Mouse (Mus musculus) bone marrow macrophage, adult 2 months (primary cell): Measurements from ENCODE around the gene Med26. TPM values are rescaled to one million over a fixed set of nuclear protein-coding genes. Genes with fewer than 3 reads are reported as not detected.

ENCODE experiments used
- H3K27ac ChIP-seq: 2 replicates; pipeline ENCODE4 v1.5.1; 2012; ENCODE audit warnings: low read depth, low read length; ENCODE audit not compliant: insufficient read depth
- H3K4me1 ChIP-seq: 2 replicates; pipeline ENCODE4 v1.6.1; 2012; ENCODE audit warnings: low read length; ENCODE audit not compliant: control insufficient read depth, insufficient read depth
- H3K4me3 ChIP-seq: 2 replicates; pipeline ENCODE4 v1.5.1; 2012; ENCODE audit warnings: mild to moderate bottlenecking, low read length, moderate library complexity; ENCODE audit not compliant: insufficient read depth
- CTCF ChIP-seq: IDR thresholded peaks from 2 replicates; pipeline ENCODE4 v1.5.1; 2012; ENCODE audit warnings: low read depth, mild to moderate bottlenecking, low read length, moderate library complexity
- POLR2A ChIP-seq: IDR thresholded peaks from 2 replicates; pipeline ENCODE4 v1.6.1; 2012; ENCODE audit warnings: mild to moderate bottlenecking, low read depth, low read length, borderline replicate concordance
- polyA plus RNA-seq: library from polyadenylated mRNA; stranded (reverse); fragments of >200 nt; gene quantifications from 2 replicates; pipeline ENCODE4 v1.2.4, GENCODE M21; 2012; ENCODE audit not compliant: missing spikeins, insufficient read depth, insufficient read length

Gene Med26
- polyA plus RNA-seq, 1 experiment = 7.8 TPM

DNA sequence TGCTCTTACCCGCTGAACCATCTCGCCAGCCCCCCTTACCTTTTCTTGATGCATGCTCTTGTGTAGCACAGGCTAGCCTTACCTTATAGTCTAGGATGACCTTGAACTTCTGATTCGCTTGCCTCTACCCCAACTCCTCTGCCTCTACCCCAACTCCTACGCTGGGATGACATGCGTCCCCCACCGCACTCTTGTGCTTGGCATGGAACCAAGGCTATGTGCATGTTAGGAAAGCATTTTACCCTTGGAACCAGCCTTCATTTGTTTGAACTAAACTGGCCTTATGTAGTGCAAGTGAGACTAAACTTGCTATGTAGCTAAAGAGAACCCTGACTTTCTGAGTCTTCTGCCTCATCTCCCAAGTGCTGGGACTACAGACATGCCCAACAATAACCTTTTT, 27.8 kb upstream of the Med26 start:
- H3K4me1 ChIP-seq = peaks cover 3% of the 10 kb centered on the region; the same call in 1 of the 2 replicates
- no peak overlapping the region for H3K27ac ChIP-seq
- no peak for TF ChIP-seq CTCF
- no peak for TF ChIP-seq POLR2A
- no peak overlapping the region for H3K4me3 ChIP-seq

DNA sequence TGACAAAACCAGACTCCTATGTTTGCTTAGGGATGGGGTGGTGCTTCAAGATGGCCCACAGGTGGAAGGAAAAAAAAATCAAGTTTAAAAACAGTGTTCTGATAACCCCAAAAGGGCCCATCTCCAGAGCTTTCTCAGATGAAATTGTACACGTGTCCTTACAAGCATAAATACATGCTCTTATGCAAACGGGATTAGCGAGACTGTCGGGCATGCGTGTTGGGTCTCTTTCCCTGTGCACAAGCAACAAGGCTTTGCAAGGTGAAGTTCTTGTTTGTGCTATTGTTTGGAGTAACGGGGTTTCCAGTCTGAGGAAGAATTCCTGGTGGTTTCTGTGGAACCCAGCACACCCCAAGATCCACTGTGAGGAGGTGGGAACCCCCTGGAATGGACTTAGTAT, 25.4 kb upstream of the Med26 start:
- no peak overlapping the region for H3K4me3 ChIP-seq
- TF ChIP-seq CTCF (no peak), POLR2A (no peak)
- H3K27ac ChIP-seq = no peak overlapping the region
- peaks cover 8% of the 10 kb centered on the region for H3K4me1 ChIP-seq

DNA sequence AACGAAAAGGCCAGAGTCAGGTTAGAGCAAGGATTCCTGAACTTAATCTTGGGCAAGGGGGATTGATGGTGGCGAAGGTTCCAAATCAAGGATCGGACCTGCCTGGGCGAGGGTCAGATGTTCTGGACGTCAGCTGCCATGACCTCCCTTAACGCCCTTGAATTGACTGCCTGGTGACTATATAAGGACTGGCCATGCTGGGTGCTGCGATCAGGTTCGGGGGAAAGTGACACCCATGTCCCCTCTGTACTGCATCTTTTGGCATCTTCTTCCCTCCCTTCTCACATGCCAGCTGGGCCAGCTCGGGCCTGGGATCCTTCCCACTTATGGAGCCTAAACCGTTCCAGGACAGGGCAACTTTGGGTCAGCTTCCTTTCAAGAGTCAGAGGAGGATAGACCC, 24.4 kb upstream of the Med26 start:
- Histone ChIP-seq H3K4me1 (peaks cover 8% of the 10 kb centered on the region), H3K4me3 (peak overlapping the region; percentile 79), H3K27ac (no peak overlapping the region)
- TF ChIP-seq CTCF (no peak), POLR2A (no peak)

DNA sequence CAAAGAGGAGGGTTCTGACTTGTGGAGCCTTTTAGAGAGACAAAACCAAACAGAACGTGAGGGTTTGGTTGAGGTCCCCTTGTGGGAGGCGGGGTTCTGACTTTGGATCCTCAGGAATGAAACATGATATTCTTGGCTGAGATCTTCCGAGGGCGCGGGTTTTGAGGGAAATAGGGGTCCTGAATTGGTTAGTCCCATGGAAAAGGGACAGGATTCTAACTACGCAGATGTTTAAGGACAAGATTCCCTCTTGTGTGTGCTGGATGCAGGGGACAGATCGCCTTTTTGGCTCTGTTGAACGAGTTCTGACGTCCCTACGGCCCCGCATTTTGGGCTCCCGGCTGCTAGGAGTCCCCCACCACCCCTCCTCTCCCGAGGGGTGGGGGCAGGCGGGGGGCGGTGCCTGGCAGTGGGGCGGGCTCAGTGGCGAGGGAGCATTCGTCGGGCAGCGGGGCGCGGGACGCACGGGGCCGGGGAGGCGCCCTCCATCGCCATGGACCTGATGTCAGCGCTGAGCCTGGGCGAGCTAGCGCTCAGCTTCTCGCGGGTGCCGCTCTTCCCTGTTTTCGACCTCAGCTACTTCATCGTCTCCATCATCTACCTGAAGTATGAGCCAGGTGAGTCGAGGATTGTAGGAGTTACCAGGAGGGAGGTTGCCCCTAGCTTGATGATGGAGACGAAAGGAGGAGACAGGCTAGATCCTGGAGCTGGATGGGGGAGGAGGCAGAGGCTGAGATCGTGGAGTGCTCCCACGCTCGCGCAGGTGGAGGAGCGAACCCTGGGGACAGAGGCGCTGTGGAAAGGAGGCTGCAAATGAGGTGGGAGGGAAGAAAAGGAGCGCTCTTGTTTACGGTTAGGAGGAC, 23.8 kb upstream of the Med26 start, which contains the start of gene Tmem38a:
Gene Tmem38a, plus strand, starts transcription at position 445 of the 863 bp plus-strand sequence.
- TF ChIP-seq POLR2A (no peak), CTCF (no peak)
- H3K4me3 ChIP-seq = peak within 1 kb of the TSS; percentile 79
- peak within 1 kb of the TSS; percentile 81 for H3K27ac ChIP-seq

DNA sequence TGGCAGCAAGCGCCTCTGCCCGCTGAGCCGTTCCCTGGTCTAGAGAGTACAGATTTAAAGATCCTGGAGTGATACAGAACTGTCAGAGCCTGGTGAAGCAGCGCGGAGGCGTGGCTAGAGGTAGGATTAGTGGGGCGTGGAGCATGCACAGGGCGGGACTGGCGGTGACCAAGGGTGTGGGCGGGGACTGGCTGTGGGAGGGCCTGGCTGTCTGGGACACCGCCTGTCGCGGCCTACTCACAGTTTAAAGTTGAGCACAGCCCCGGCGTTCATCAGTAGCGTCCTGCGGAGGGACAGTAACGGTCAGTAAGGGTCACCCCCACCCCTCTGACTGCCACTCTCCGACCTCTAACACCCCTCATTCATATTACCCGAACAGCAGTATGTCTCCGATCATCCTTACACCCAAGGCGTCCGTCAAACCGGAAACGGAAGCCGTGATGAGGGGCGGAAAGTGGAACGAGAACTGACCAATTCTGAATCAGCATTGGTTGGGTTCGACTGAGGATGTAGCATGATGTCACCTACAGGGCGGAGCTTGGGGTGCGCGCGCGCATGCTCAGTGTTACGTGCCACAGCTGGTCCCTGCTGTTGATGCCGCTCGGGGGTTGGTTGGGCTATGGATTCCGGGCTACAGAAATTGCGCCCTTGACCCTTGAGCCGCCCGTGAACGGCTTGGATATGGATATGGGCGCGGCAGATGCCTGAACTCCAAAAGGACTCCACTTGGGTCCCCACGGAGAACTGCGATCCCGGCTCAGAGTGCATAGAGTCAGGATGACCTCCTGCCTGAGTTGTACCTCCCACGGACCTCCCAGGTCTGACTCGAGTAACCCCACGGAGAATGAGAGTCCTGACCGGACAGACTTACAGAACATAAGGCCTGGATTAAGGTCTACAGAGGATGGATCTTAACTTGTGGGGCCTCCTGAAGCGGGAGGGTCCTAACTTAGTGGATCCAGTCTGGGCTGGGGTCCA, 22.9 kb upstream of the Med26 start, which contains the start of gene Smim7:
Gene Smim7, minus strand, starts transcription at position 456 of the 978 bp plus-strand sequence.
- no peak for TF ChIP-seq CTCF
- TF ChIP-seq POLR2A = 0 out of 2 replicates have a peak, but pooled peaks have one; percentile 2
- Histone ChIP-seq H3K27ac (peak within 1 kb of the TSS; percentile 81), H3K4me3 (peak within 1 kb of the TSS; percentile 79), H3K4me1 (peaks cover 8% of the 10 kb centered on the region)

More for the DNA sequence above, 23.8 kb upstream of the Med26 start, which contains the start of gene Tmem38a:
- peaks cover 8% of the 10 kb centered on the region for H3K4me1 ChIP-seq

DNA sequence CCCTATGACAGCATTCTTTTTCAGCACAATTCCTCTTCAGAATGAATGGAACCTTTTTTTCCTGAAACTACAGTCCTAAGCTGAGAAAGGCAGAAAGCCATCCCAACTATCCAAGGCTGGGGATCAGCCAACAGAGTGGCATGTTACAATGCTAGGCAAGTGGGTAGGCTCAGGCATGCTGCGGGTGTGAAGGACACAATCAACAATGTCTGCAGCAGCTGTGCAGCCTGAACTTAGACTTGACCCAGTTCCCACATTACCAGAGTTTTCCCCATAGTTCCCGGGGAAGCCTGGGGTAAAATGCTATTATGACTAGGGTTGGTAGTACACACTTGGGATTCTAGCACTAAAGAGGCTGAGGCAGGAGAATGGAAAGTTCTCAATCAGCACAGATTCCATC, 17.9 kb upstream of the Med26 start:
- TF ChIP-seq POLR2A = no peak
- TF ChIP-seq CTCF = no peak
- Histone ChIP-seq H3K4me3 (no peak overlapping the region), H3K4me1 (peaks cover 5% of the 10 kb centered on the region), H3K27ac (no peak overlapping the region)

DNA sequence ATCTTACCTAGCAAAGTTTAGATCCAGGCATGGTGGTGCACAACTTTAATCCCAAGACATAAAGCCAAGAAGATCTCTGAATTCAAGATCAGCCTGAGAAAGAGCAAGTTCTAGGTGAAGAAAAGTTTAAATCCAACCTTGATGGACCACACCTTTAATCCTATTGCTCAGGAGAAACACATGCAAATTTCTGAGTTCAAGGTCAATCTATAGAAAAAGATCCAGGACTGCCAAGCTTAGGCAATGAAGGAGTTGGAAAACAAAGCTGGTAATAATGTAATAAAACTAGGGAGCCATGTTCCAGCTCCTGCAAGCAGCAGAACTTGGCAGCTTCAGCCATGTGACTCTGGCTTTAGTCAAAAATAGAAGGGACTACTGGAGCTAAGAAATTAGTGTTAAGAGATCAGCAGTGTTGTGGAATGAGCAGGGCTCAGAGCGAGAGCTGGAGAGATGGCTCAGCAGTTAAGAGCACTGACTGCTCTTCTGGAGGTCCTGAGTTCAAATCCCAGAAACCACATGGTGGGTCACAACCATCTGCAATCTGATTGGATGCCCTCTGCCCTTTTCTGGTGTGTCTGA, 13.1 kb upstream of the Med26 start:
- Histone ChIP-seq H3K27ac (no peak overlapping the region), H3K4me3 (no peak overlapping the region), H3K4me1 (no peaks in the 10 kb centered on the region)
- no peak for TF ChIP-seq POLR2A
- TF ChIP-seq CTCF = no peak

DNA sequence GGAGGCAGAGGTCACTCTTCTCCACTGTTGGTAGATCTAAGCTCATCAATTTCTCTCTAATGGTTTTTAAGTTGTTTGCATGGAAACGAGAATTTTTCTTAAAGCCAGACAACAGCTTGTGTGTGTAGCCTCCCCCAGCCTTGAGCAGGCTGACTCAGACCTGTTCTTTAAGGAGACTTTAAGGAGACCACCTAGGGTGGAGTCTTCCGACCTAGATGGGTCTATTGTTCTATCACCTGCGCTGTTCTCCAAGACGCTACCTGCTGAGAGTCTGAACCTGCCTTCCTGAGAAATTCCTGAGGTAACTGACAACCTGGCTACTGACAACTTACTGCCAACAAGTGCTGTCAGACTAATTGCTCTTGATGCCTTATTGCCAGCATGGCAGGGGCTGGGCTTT, 7.7 kb upstream of the Med26 start:
- no peak for TF ChIP-seq CTCF
- TF ChIP-seq POLR2A = no peak
- Histone ChIP-seq H3K4me1 (no peaks in the 10 kb centered on the region), H3K27ac (no peak overlapping the region), H3K4me3 (no peak overlapping the region)

DNA sequence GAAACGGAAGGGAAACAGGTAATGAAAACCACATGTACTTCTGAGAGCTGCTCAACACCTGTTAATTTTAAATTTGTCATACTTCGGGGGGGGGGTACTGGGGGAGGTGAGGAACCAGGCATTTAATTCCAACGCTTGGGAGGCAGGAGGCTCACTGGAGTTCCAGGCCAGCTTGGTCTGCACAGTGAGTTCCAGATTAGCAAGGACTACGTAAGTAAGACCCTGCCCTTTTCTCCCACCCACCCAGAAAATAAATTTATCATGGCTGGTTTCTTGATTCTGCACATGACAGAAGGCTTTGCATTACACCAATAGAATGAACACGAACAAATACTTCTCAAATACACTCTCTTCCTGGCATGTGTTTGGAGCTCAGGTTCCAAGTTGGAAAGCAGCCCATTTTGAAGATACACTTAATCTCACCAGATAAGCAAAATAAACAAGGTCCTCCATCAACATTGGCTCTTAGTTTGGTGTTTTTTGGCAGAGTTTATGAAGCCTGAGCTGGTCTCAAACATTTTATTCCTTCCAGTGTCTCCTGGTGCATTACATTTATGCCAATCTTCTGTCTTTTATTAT, 1.3 kb upstream of the Med26 start:
- no peak for TF ChIP-seq POLR2A
- no peak for TF ChIP-seq CTCF
- Histone ChIP-seq H3K27ac (0 out of 2 replicates have a peak overlapping the region, but pooled peaks have one; percentile 13), H3K4me1 (peaks cover 8% of the 10 kb centered on the region), H3K4me3 (peak overlapping the region; percentile 91)
